Mouse (Mus musculus) midbrain, embryonic 13.5 days (tissue): ENCODE measurements at regions not wholly inside any gene's neighbourhood (a gene's known extent, or its start where the extent isn't known, plus 50 kb on each side); places are given as distances from the start of the nearest gene placed in this dataset.
A peak's percentile ranks its signal among the peaks of the same experiment; 100 is the strongest.

Experiments
- ATAC-seq: fragments of 200-750 bp; cut with Nextera tagmentation; 2 replicates; pipeline ENCODE4 v1.8.0; 2017; ENCODE audit warnings: mild to moderate bottlenecking, moderate TSS enrichment, moderate library complexity
- H3K27ac ChIP-seq: fragments of 300-500 bp; sonication (generic); 2 replicates; pipeline ENCODE4 v1.5.1; 2015; ENCODE audit warnings: inconsistent platforms, mild to moderate bottlenecking, moderate library complexity
- H3K27me3 ChIP-seq: fragments of 300-500 bp; sonication (generic); 2 replicates; pipeline ENCODE4 v1.6.1; 2015; ENCODE audit warnings: mild to moderate bottlenecking, inconsistent platforms
- H3K36me3 ChIP-seq: fragments of 300-500 bp; sonication (generic); 2 replicates; pipeline ENCODE4 v1.6.1; 2015; ENCODE audit warnings: mild to moderate bottlenecking, inconsistent platforms
- H3K4me1 ChIP-seq: fragments of 300-500 bp; sonication (generic); replicated peaks from 2 replicates; pipeline ENCODE4 v1.6.1; 2015; ENCODE audit warnings: inconsistent platforms
- H3K4me2 ChIP-seq: fragments of 300-500 bp; sonication (generic); replicated peaks from 2 replicates; pipeline ENCODE4 v1.6.1; 2015; ENCODE audit warnings: moderate library complexity, mild to moderate bottlenecking, inconsistent platforms
- H3K4me3 ChIP-seq: fragments of 300-500 bp; sonication (generic); replicated peaks from 2 replicates; pipeline ENCODE4 v1.5.1; 2015; ENCODE audit warnings: mild to moderate bottlenecking, inconsistent platforms
- H3K9ac ChIP-seq: fragments of 300-500 bp; sonication (generic); replicated peaks from 2 replicates; pipeline ENCODE4 v1.6.1; 2015; ENCODE audit warnings: mild to moderate bottlenecking, inconsistent platforms
- H3K9me3 ChIP-seq: fragments of 300-500 bp; sonication (generic); 2 replicates; pipeline ENCODE4 v1.6.1; 2016; ENCODE audit warnings: mild to moderate bottlenecking, inconsistent platforms
- WGBS: fragments of 180-500 bp; shearing (Covaris S2); methylation state at CpG from one replicate; pipeline ENCODE4 v1.1.7; 2015; 5-methylcytosine and 5-hydroxymethylcytosine counted together

DNA sequence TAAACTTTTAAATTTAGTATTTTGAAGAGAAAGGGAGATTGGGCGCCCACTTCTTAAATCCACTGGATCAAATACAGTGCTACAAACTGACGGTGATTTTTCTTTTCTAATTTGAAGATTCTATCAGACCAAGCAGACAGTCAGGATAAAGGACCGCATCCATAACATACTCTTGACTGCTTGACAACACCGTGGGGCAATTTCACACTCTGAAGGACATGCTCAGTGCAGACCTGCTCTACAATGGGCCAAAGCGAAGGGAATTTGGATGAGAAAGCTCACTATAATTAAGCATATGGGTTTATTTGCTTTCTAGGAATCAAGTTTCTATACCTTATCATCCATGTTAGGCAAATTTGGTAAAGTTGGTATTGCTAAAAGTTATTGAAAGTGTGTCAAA lies 801.3 kb downstream of the Nr4a2 start:
- Histone ChIP-seq H3K4me2 (no peak overlapping the region), H3K9me3 (no peaks in the 10 kb centered on the region), H3K36me3 (no peaks in the 10 kb centered on the region), H3K27ac (no peak overlapping the region), H3K4me1 (0 out of 2 replicates have a peak, but pooled peaks cover 3% of the 10 kb centered on the region), H3K9ac (no peak overlapping the region), H3K4me3 (no peak overlapping the region), H3K27me3 (no peaks in the 10 kb centered on the region)
- WGBS: 57% methylated on average over 5 of the region's 5 CpGs
- no peak for ATAC-seq

DNA sequence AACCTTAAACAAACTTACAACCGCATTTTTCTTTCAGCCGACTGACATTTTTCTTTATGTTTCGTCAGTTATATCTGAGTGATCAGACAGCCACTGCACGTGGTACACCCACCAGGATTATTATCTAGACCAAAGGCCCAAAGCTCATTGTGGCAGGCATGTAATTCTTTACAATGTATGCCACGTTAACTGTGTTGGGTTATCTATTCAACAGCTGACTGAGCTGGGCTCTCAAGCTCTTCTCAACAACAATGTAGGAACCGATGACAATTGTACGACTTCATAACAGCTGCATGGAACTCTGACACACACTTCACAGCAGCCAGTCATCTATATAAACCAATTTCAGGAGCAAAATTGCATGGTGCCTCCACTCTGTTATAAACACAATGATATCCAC lies 787.8 kb downstream of the Nr4a2 start:
- Histone ChIP-seq H3K4me1 (peaks cover 7% of the 10 kb centered on the region), H3K4me3 (no peak overlapping the region), H3K9me3 (no peaks in the 10 kb centered on the region), H3K9ac (no peak overlapping the region), H3K4me2 (no peak overlapping the region), H3K27me3 (peaks cover 3% of the 10 kb centered on the region; the same call in 1 of the 2 replicates), H3K27ac (no peak overlapping the region), H3K36me3 (no peaks in the 10 kb centered on the region)
- WGBS: 27% methylated on average over 7 of the region's 7 CpGs
- peak; percentile 81 for ATAC-seq

DNA sequence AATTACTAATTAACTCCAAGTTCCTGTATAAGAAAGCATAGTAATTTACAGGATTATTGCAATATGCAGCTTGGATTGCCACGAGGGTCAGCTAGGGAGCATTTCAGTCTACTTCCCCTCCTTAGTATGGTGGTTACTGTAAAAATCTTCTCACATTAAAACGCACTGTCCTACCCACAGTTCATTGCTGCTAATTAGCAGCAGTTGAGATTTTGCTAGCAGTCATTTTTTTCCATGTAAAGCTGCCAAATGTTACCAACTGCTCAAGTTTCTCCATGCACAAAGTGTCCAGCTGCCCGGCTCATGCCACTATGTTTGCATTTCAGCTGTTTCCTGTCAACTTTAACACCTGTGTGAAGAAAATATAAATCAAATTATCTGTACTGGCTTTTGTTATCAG lies 759.7 kb downstream of the Nr4a2 start:
- Histone ChIP-seq H3K4me1 (no peaks in the 10 kb centered on the region), H3K9me3 (no peaks in the 10 kb centered on the region), H3K27ac (no peak overlapping the region), H3K36me3 (no peaks in the 10 kb centered on the region), H3K4me3 (no peak overlapping the region), H3K4me2 (no peak overlapping the region), H3K9ac (no peak overlapping the region), H3K27me3 (no peaks in the 10 kb centered on the region)
- WGBS: 74% methylated on average over 3 of the region's 3 CpGs
- no peak for ATAC-seq
